Mouse (Mus musculus): Measurements from ENCODE around the gene Efhd1. TPM values are rescaled to one million over a fixed set of nuclear protein-coding genes. Genes with fewer than 3 reads are reported as not detected.

Gene Efhd1
- polyA plus RNA-seq, 1 experiment = 3.0 TPM

GRCm38 (mm10) chr1:87360276-87360675 lies 96.1 kb downstream of the Efhd1 start:
- DNase-seq = no peak
- TF ChIP-seq CTCF (IDR thresholded peaks at IDR 0.05; ENCODE audit: insufficient read depth, low read length) (no peak), POLR2A (IDR thresholded peaks at IDR 0.05; ENCODE audit: borderline replicate concordance, extremely low read depth, low read depth, low read length) (no peak)
- 55% methylated on average over 1 of the region's 1 CpGs for WGBS
- no peak overlapping the region for H3K4me3 ChIP-seq (replicated peaks; ENCODE audit: extremely low read depth, low read depth, low read length)
- H3K4me1 ChIP-seq (ENCODE audit: control insufficient read depth, insufficient read depth, low read length) = no peaks in the 10 kb centered on the region

Other genes starting within 250 kb of the Efhd1 start
- gene Alppl2, start 174.4 kb upstream of the Efhd1 start, polyA plus RNA-seq (2012; rRNA removed) = 0.07 TPM in 1 of 2 replicates, not detected in the other
- 0.42 TPM in 1 of 2 replicates, not detected in the other for gene Alpi, start 162.8 kb upstream of the Efhd1 start, polyA plus RNA-seq (2012; rRNA removed)
- gene Akp3, start 139.4 kb upstream of the Efhd1 start, polyA plus RNA-seq (2012; rRNA removed) = 0.06 TPM in 1 of 2 replicates, not detected in the other
- not detected in 2 replicates for gene Ecel1, start 107.8 kb upstream of the Efhd1 start, polyA plus RNA-seq (2012; rRNA removed)
- gene Prss56, start 81.0 kb upstream of the Efhd1 start, polyA plus RNA-seq (2012; rRNA removed) = not detected in 2 replicates
- 0.56 TPM in 1 of 2 replicates, not detected in the other for gene Chrnd, start 73.8 kb upstream of the Efhd1 start, polyA plus RNA-seq (2012; rRNA removed)
- 0.24 TPM in 1 of 2 replicates, not detected in the other for gene Chrng, start 59.7 kb upstream of the Efhd1 start, polyA plus RNA-seq (2012; rRNA removed)
- 17.2 and 26.6 TPM in 2 replicates for gene Eif4e2, start 50.4 kb upstream of the Efhd1 start, polyA plus RNA-seq (2012; rRNA removed)
- gene Gigyf2, start 62.6 kb downstream of the Efhd1 start, polyA plus RNA-seq (2012; rRNA removed) = 20.2 and 30.4 TPM in 2 replicates
- gene Kcnj13, start 130.4 kb downstream of the Efhd1 start, polyA plus RNA-seq (2012; rRNA removed) = 8.7 and 14.2 TPM in 2 replicates
- 0.34 and 1.4 TPM in 2 replicates for gene Snorc, start 205.9 kb downstream of the Efhd1 start, polyA plus RNA-seq (2012; rRNA removed)
- 2.7 and 10.1 TPM in 2 replicates for gene Neu2, start 245.5 kb downstream of the Efhd1 start, polyA plus RNA-seq (2012; rRNA removed)

Measured in lung, adult 2 months (tissue).